Comparison of ENCODE assay signal across 9 mouse cellular contexts in the genomic region with DNA sequence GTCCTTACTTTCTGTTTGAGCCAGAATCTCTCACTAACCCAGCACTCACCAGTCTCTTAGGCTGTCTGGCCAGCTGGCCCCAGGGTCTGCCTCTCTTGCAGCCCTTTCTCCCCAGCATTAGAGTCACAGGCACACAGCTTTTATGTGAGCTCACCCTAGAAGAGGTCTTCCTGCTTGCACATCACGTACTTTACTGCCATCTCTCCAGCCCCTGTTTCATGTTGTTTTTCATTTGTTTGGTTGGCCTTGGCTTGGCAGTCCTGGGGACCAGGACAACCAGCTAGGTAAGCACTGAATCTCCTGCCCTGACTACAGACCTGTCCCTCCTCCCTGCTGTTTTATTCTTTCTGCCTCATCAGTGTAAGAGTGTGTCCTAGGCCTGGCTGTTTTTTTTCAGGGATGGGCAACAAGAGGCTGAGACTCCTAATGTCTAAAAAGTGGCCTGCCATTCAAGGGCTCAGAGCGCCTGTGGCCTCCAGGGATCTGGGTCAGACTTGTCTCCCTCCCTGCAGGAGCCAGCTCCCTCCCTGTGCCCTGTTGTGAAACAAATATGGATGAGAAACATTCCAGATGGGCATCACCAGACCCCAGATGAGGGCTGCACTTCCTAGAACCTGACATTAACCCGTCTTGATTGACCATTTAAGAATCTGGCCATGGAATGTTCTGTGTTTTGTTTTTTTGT. TPM values are rescaled to one million over a fixed set of nuclear protein-coding genes. Genes with fewer than 3 reads are reported as not detected.
DNase-seq lines count a peak whose midpoint lies in the region; ATAC-seq and TF ChIP-seq lines count a peak whose summit lies in the region.
"Had no signal": no experiment of that assay in that cellular context is flagged by ENCODE, and none has a peak within 500 bp of the region (broad histone marks: within the 10 kb centered on the region; RNA-seq: fewer than 3 reads in every experiment).

No protein-coding gene starts in this region.

- no peak overlapping the region for H3K4me2 ChIP-seq in kidney, embryonic 15.5 days
- no peak overlapping the region for H3K4me2 ChIP-seq in embryonic facial prominence, embryonic 15.5 days (replicated peaks)
- H3K4me2 ChIP-seq in hindbrain, embryonic 15.5 days: no peak overlapping the region
- H3K4me2 ChIP-seq: liver, embryonic 11.5 days had no signal

- peak overlapping the region; percentile 61; the same call in 1 of the 2 replicates for H3K27ac ChIP-seq in kidney, embryonic 15.5 days
- H3K27ac ChIP-seq in embryonic facial prominence, embryonic 15.5 days (replicated peaks): peak overlapping the region; percentile 44
- peak overlapping the region; percentile 31 for H3K27ac ChIP-seq in hindbrain, embryonic 15.5 days (replicated peaks)
- peak overlapping the region; percentile 21; the same call in 1 of the 2 replicates for H3K27ac ChIP-seq in olfactory bulb, adult 2 months (ENCODE audit: insufficient read depth, low read depth, low read length)

- no peak for ATAC-seq in kidney, embryonic 15.5 days (replicated peaks; ENCODE audit: low FRiP score)
- no peak for ATAC-seq in embryonic facial prominence, embryonic 15.5 days (ENCODE audit: insufficient number of reproducible peaks, low FRiP score, low TSS enrichment, low read depth)
- 0 out of 2 replicates have a peak, but pooled peaks have one; percentile 27 for ATAC-seq in hindbrain, embryonic 15.5 days (ENCODE audit: low FRiP score, low read depth)

- 61% methylated on average over 3 of the region's 3 CpGs for WGBS in kidney, embryonic 15.5 days
- WGBS in embryonic facial prominence, embryonic 15.5 days: 37% methylated on average over 3 of the region's 3 CpGs
- WGBS in hindbrain, embryonic 15.5 days: 28% methylated on average over 3 of the region's 3 CpGs
- WGBS in olfactory bulb, adult 2 months: 51% methylated on average over 3 of the region's 3 CpGs

- no peaks in the 10 kb centered on the region for H3K27me3 ChIP-seq in kidney, embryonic 15.5 days
- H3K27me3 ChIP-seq in embryonic facial prominence, embryonic 15.5 days: no peaks in the 10 kb centered on the region
- no peaks in the 10 kb centered on the region; the same call in 1 of the 2 replicates for H3K27me3 ChIP-seq in hindbrain, embryonic 15.5 days

- no peak overlapping the region for H3K4me3 ChIP-seq in kidney, embryonic 15.5 days (replicated peaks)
- H3K4me3 ChIP-seq in embryonic facial prominence, embryonic 15.5 days (replicated peaks): no peak overlapping the region
- no peak overlapping the region for H3K4me3 ChIP-seq in hindbrain, embryonic 15.5 days
- no peak overlapping the region for H3K4me3 ChIP-seq in olfactory bulb, adult 2 months (ENCODE audit: insufficient read depth, low read depth, low read length)

- no peak for TF ChIP-seq POLR2A in olfactory bulb, adult 2 months (IDR thresholded peaks at IDR 0.05; ENCODE audit: insufficient read depth, low read depth, low read length)

- TF ChIP-seq CTCF in olfactory bulb, adult 2 months (IDR thresholded peaks at IDR 0.05; ENCODE audit: insufficient read depth, low read depth, low read length): no peak

- no peak for DNase-seq in kidney, postnatal 4 days
- no peak for DNase-seq in kidney, postnatal 36 days
- no peak for DNase-seq in cerebellum, adult 8-10 months
- DNase-seq in left cerebral cortex, adult 11 months (ENCODE audit: low spot score): no peak

- no peaks in the 10 kb centered on the region for H3K9me3 ChIP-seq in kidney, embryonic 15.5 days (replicated peaks)
- no peaks in the 10 kb centered on the region for H3K9me3 ChIP-seq in embryonic facial prominence, embryonic 15.5 days (replicated peaks)
- H3K9me3 ChIP-seq in hindbrain, embryonic 15.5 days: no peaks in the 10 kb centered on the region

- no peak overlapping the region for H3K9ac ChIP-seq in kidney, embryonic 15.5 days
- no peak overlapping the region for H3K9ac ChIP-seq in embryonic facial prominence, embryonic 15.5 days
- no peak overlapping the region for H3K9ac ChIP-seq in hindbrain, embryonic 15.5 days

- no peaks in the 10 kb centered on the region for H3K36me3 ChIP-seq in kidney, embryonic 15.5 days
- H3K36me3 ChIP-seq in embryonic facial prominence, embryonic 15.5 days: no peaks in the 10 kb centered on the region
- no peaks in the 10 kb centered on the region for H3K36me3 ChIP-seq in hindbrain, embryonic 15.5 days

- peaks cover 24% of the 10 kb centered on the region for H3K4me1 ChIP-seq in kidney, embryonic 15.5 days
- H3K4me1 ChIP-seq in embryonic facial prominence, embryonic 15.5 days: peaks cover 55% of the 10 kb centered on the region
- H3K4me1 ChIP-seq in hindbrain, embryonic 15.5 days (replicated peaks): peaks cover 27% of the 10 kb centered on the region
- peaks cover 20% of the 10 kb centered on the region; the same call in 1 of the 2 replicates for H3K4me1 ChIP-seq in olfactory bulb, adult 2 months (ENCODE audit: control insufficient read depth, insufficient read depth, low read length)

RNA-seq across cellular contexts. Expression of a gene that starts 21.1 kb away (rescaled TPM):
- polyA plus RNA-seq in kidney, embryonic 15.5 days (2015; fragmentation: Nextera tagmentation; extraction: Ambion mirVana): 72.1 and 77.8 TPM in 2 replicates
- 38.1 and 41.3 TPM in 2 replicates for polyA plus RNA-seq in embryonic facial prominence, embryonic 15.5 days (2015; fragmentation: Nextera tagmentation; extraction: Ambion mirVana)
- polyA plus RNA-seq in hindbrain, embryonic 15.5 days (2015; fragmentation: Nextera tagmentation; extraction: Ambion mirVana): 9.8 and 10.3 TPM in 2 replicates
- not detected in 2 replicates for polyA plus RNA-seq in olfactory bulb, adult 2 months (2012; ENCODE audit: insufficient read depth, insufficient read length, low replicate concordance, missing spikeins)

Comparison
In these comparisons a context has a peak if more than half of its experiments do, and no peak if none do; other contexts are left out.
1. RNA of a gene that starts 21.1 kb away (polyA plus RNA-seq): 72.1 to 77.8 TPM in kidney, embryonic 15.5 days, 38.1 to 41.3 TPM in embryonic facial prominence, embryonic 15.5 days and 9.8 to 10.3 TPM in hindbrain, embryonic 15.5 days; not detected in olfactory bulb, adult 2 months; every median in the first group is over 10 times any median in the second.
2. Peak in every context shown above with its lines, with median percentiles within 50 percentile points of each other: H3K27ac ChIP-seq.